Mouse (Mus musculus): ENCODE measurements around the gene Agbl5. TPM values are rescaled to one million over a fixed set of nuclear protein-coding genes. Genes with fewer than 3 reads are reported as not detected.

Gene Agbl5
- polyA plus RNA-seq, 1 experiment from 2014 or later, result 13.9 TPM

Other genes starting within 250 kb of the Agbl5 start
- gene Slc35f6, start 240.8 kb upstream of the Agbl5 start, polyA plus RNA-seq (2015; fragmentation: Nextera tagmentation; extraction: Ambion mirVana), result 36.8 and 40.4 TPM in 2 replicates
- 216 and 224 TPM in 2 replicates for gene Cenpa, start 221.9 kb upstream of the Agbl5 start, polyA plus RNA-seq (2015; fragmentation: Nextera tagmentation; extraction: Ambion mirVana)
- gene Dpysl5, start 177.1 kb upstream of the Agbl5 start, polyA plus RNA-seq (2015; fragmentation: Nextera tagmentation; extraction: Ambion mirVana), result 6.6 and 7.1 TPM in 2 replicates
- gene Mapre3, start 74.1 kb upstream of the Agbl5 start, polyA plus RNA-seq (2015; fragmentation: Nextera tagmentation; extraction: Ambion mirVana), result 17.4 and 17.5 TPM in 2 replicates
- 72.3 and 76.3 TPM in 2 replicates for gene Tmem214, start 20.7 kb upstream of the Agbl5 start, polyA plus RNA-seq (2015; fragmentation: Nextera tagmentation; extraction: Ambion mirVana)
- gene Ost4, start 19.1 kb downstream of the Agbl5 start, polyA plus RNA-seq (2015; fragmentation: Nextera tagmentation; extraction: Ambion mirVana), result 449 and 476 TPM in 2 replicates
- gene Emilin1, start 24.7 kb downstream of the Agbl5 start, polyA plus RNA-seq (2015; fragmentation: Nextera tagmentation; extraction: Ambion mirVana), result 183 and 190 TPM in 2 replicates
- 23.3 and 26.9 TPM in 2 replicates for gene Khk, start 32.7 kb downstream of the Agbl5 start, polyA plus RNA-seq (2015; fragmentation: Nextera tagmentation; extraction: Ambion mirVana)
- 36.1 and 42.8 TPM in 2 replicates for gene Cgref1, start 56.9 kb downstream of the Agbl5 start, polyA plus RNA-seq (2015; fragmentation: Nextera tagmentation; extraction: Ambion mirVana)
- gene Preb, start 71.7 kb downstream of the Agbl5 start, polyA plus RNA-seq (2015; fragmentation: Nextera tagmentation; extraction: Ambion mirVana), result 166 and 192 TPM in 2 replicates
- 2.2 and 2.3 TPM in 2 replicates for gene Tcf23, start 80.0 kb downstream of the Agbl5 start, polyA plus RNA-seq (2015; fragmentation: Nextera tagmentation; extraction: Ambion mirVana)
- gene Atraid, start 159.6 kb downstream of the Agbl5 start, polyA plus RNA-seq (2015; fragmentation: Nextera tagmentation; extraction: Ambion mirVana), result 164 and 171 TPM in 2 replicates
- gene Slc5a6, start 160.2 kb downstream of the Agbl5 start, polyA plus RNA-seq (2015; fragmentation: Nextera tagmentation; extraction: Ambion mirVana), result 12.8 and 15.1 TPM in 2 replicates
- gene Cad, start 166.1 kb downstream of the Agbl5 start, polyA plus RNA-seq (2015; fragmentation: Nextera tagmentation; extraction: Ambion mirVana), result 24.2 and 25.2 TPM in 2 replicates
- gene Dnajc5g, start 217.6 kb downstream of the Agbl5 start, polyA plus RNA-seq (2015; fragmentation: Nextera tagmentation; extraction: Ambion mirVana), result not detected in 2 replicates
- gene Slc30a3, start 219.5 kb downstream of the Agbl5 start, polyA plus RNA-seq (2015; fragmentation: Nextera tagmentation; extraction: Ambion mirVana), result 0.26 and 0.34 TPM in 2 replicates
- gene Trim54, start 228.0 kb downstream of the Agbl5 start, polyA plus RNA-seq (2015; fragmentation: Nextera tagmentation; extraction: Ambion mirVana), result not detected in 2 replicates